Mouse (Mus musculus): ENCODE data around the gene Hcst. TPM values are rescaled to one million over a fixed set of nuclear protein-coding genes. Genes with fewer than 3 reads are reported as not detected.
A peak's percentile ranks its signal among the peaks of the same experiment; 100 is the strongest.

The Hcst gene
- total RNA-seq (2021) = under 1 TPM in 1 of 2 experiments, not detected in 1; 0.74 TPM
- long read RNA-seq, experiment 1 = 0 reads
- long read RNA-seq, experiment 2, partial matches to known transcripts = 0 of 2 reads
- long read RNA-seq, experiment 2, other reads (novel, unspliced or antisense) = 0 of 2 reads

DNA sequence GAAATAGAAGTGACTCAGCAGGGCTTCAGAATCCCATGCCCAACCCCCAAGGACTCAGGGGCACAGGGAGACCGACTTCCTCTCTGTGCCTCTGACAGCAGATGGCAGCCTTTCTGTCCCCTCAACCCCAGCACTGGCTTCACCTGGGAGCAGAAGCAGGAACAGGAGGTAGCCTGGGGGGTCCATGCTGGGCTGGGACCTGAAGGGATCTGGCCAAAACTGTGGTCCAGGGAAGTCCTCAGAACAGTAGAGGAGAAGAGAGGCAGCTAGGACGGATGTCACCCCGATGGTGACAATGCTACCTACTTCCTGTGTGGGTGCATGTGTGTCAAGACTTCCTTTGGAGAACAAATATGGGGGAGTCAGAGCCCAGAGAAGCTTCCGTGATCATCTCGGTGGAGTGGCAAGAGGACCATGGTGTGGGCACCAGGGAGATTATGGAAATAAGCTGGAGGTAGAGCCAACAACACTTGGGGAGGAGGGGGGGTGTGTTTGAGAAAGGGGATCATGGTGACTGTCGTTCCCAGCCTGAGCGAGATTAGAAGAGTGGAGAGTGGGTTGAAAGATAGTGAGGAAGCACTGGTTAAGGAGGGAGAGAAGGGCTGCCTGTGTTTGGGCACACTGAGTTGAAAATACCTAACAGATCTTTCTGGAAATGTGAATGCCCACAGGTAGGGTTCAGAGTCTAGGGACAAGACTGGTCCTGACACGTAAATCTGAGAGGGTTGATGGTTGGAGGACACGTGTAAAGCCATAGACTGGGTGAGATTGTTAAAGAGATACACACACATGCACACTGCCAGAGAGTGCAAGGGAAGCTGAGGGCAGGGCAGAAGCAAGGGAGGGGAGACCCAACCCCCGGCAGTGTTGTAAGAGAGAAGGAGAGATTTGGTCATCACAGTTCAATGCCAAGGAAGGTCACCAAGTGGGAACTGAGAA lies at the start of gene Hcst:
Gene Hcst (minus strand): TSS at position 294 of the 939 bp plus-strand sequence.
- no peak for DNase-seq (ENCODE audit: low spot score in 2 of 2)

DNA sequence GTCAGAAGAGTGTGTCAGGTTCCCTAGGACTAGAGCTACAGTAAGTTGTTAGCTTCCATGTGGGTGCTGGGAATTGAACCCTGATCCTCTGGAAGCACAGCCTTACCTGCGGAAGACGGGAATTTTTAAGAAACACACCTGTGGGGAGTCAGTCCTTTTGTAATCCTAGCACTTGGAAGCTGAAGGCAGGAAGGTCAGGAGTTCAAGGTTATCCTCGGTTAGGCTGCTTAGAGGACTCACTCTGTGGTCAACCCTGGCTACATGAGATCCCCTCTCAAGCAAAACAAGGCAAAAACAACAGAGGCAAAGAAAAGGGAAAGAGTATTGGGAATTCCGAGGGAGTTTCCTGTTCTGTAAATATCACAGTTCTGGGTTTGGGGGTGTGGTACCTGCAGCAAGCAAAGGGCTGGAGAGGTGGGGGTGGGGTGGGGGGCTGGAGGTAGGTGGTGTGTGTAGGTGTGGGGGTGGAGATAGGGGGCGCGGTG lies 45.2 kb upstream of the Hcst start:
- DNase-seq (ENCODE audit: low spot score in 2 of 2) = no peak

GRCm38 (mm10) chr7:30463996-30464395 lies 44.3 kb upstream of the Hcst start:
- no peak for DNase-seq (ENCODE audit: low spot score in 2 of 2)

- no peak for DNase-seq (ENCODE audit: low spot score in 2 of 2)
These were observed 43.9 kb upstream of the Hcst start for GRCm38 (mm10) chr7:30463568-30463967.

GRCm38 (mm10) chr7:30459484-30459883 lies 39.8 kb upstream of the Hcst start:
- no peak for DNase-seq (ENCODE audit: low spot score in 2 of 2)

- DNase-seq (ENCODE audit: low spot score in 2 of 2) = no peak
These were observed 38.1 kb upstream of the Hcst start, which contains the start of the genes Kirrel2 and Nphs1 for GRCm38 (mm10) chr7:30457629-30458330. Gene Kirrel2, minus strand, starts transcription at chr7:30457690. Gene Nphs1, plus strand, starts transcription at chr7:30458315.

GRCm38 (mm10) chr7:30456911-30457628 lies 37.4 kb upstream of the Hcst start:
- no peak for DNase-seq (ENCODE audit: low spot score in 2 of 2)

- no peak for DNase-seq (ENCODE audit: low spot score in 2 of 2)
These were observed 36.8 kb upstream of the Hcst start for GRCm38 (mm10) chr7:30456487-30456886.

DNA sequence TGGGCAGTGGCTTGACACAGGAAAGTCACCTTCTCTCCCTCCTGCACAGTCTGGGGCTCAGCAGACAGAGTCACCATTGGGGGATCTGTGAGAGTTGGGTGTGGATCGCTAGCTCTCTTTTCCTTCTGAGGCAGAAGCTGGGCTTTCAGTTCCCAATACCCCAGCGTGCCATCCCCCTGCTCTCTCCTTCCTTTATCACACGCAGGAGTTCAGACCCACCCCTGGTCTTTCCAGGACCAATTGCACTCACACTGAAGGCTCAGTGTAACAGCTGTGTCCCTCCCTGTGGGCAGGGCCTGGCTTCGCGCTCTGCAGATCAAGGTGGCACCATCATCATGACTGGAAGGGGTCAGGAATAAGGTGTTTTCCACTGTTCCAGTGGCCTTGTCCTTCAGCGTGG lies 34.6 kb upstream of the Hcst start:
- DNase-seq (ENCODE audit: low spot score in 2 of 2) = no peak

GRCm38 (mm10) chr7:30453766-30454165 lies 34.1 kb upstream of the Hcst start:
- no peak for DNase-seq (ENCODE audit: low spot score in 2 of 2)

GRCm38 (mm10) chr7:30453327-30453726 lies 33.7 kb upstream of the Hcst start:
- DNase-seq (ENCODE audit: low spot score in 2 of 2) = no peak

- DNase-seq (ENCODE audit: low spot score in 2 of 2) = no peak
These were observed 30.6 kb upstream of the Hcst start for GRCm38 (mm10) chr7:30450241-30450640.

DNA sequence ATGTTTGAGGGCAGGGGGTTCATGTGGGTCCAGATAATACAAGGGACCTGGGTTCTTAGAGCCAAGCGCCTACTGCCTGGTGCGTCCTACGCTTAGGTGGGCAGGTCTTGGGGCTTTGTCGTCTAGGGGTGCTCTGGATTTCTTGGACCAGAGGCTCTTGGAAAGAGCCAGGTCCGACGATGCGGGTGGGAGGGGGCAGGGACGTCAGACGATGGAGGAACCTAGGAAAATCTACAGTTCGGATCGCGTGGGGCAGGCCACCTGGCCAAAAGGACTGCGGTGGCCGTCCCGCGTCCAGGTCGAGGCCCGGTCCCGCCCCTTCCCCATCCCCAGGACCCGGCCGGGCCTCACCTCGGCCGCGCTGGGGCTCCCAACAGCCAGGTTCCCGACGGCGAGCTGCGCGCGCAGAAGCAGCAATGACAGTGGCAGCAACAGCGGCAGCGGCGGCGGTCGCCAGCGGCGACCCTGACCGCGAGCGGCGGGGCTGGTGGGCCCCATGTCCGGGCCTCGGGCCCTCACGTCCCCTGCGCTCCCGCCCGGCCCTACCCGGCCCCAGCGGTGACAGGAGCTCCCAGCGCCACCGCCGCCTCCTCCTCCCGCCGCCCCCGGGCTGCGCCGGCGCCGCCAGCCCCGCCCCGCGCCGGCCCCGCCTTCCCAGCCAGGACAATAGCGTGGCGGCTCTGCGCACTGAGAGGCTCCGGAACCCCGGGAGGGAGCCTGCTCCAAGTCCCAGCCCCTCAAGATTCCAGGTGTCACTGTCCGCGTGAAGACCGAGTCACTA lies 25.5 kb upstream of the Hcst start, which contains the start of gene Aplp1:
Gene Aplp1 (minus strand): TSS at position 565 of the 781 bp plus-strand sequence.
- peak in 1 of 2 experiments; percentile 37 for DNase-seq (ENCODE audit: low spot score in 2 of 2)

GRCm38 (mm10) chr7:30444154-30444970 lies 24.7 kb upstream of the Hcst start:
- no peak for DNase-seq (ENCODE audit: low spot score in 2 of 2)

DNA sequence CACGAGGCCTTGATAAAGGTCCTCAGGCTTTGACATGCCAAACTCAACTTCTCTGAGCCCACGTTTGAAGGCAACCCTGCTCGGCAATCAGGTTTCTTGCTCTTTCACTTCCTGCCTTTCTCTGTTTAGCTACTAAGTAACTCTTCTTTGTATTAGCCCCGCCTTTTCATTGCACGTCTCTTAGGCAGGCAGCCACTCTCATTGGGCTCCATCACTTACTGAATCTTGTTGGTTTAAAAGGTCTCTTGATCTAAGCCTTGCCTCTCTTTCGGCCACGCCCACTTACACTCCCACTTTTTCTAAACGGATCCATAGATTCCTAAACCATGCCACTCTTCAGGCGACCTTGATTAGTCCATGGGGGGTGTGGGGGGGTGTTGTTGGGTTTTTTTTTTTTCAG lies 24.0 kb upstream of the Hcst start:
- no peak for DNase-seq (ENCODE audit: low spot score in 2 of 2)

DNA sequence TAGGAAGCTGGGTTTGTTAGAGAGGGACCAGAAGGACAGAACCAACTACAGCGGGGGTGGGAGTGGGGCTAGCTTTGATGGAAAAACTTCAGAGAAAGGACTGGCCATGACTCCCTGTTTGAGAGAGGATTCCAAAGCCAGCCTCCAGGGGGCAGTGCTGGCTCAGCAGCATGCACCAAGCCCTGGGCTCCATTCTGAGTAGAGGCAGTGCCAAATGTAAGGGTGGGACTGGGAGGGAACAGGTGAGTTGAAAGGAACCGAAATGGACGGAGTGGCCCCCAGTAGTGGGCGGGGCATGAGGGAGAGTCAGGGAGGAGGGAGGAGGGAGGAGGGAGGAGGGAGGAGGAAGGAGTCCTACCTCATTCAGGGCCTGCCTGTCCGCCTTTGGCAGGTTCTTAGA lies 21.0 kb upstream of the Hcst start:
- DNase-seq (ENCODE audit: low spot score in 2 of 2) = no peak

- DNase-seq (ENCODE audit: low spot score in 2 of 2) = no peak
These were observed 20.1 kb upstream of the Hcst start for GRCm38 (mm10) chr7:30439734-30440133.

DNA sequence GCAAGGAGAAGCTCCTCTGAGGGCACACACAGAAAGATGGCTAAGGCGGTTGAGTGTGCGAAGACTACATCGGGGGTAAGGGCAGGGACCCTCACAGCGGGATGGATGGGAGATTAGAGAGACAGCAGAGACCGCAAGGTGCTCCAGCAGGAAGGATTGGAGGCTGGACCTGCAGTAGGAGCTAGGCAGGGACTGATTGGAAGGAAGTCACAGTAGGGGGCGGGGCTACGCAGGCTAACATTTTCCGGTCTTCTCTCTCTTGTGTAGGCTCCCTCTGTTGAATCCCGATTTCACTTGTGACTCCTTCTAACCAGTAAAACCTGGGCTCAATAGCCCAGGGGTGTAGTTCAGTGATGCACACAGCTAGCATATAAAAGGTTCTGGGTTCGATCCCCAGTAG lies 17.2 kb upstream of the Hcst start:
- DNase-seq (ENCODE audit: low spot score in 2 of 2) = no peak

DNA sequence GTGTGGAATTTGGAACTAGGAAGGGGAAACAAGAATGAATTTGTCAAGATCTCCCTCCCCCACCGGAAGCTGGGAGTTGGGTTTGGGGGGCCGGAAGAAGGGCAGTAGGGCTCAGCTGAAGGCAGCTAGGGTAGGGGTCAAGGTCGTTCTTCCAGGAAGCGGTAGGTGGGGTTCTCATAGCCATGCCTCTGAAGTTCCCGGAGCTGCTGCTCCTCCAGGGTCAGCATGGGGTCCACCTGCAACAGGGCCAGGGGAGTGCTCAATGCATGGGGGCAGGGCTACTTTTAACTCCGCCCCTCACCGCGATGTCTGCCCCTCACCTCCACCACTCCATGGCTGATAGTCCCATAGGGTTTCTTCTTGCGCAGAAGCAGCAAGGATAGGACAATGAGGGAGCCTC lies 15.5 kb upstream of the Hcst start:
- DNase-seq (ENCODE audit: low spot score in 2 of 2) = no peak

All from gastrocnemius, postnatal 4 days (tissue).